Mouse (Mus musculus) thymus, postnatal 14 days (tissue): Measurements from ENCODE around the gene Kng1.

Experiments
- DNase-seq: peaks from one replicate; pipeline ENCODE4 v3.0.0; 2021

Gene Kng1

DNA sequence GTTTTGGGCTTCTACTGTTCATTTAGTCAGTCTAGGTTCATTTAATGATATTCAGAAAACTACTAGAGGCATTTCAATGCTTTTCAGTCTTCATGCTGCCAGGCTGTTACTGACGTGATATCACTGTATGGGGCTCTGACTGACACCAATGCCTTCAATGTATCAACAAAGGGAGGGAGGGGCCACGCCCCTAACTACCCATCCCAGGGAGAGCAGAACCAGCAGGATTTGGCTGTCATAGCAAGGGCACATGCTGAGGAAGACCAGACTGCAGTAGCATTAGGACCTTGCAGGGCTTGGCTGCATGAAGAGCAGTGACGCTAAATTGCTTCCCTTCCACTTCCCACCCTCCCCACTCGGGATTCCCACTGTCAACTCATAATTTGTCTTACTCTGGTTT is 59.5 kb downstream of the Kng1 start:
- no peak for DNase-seq

DNA sequence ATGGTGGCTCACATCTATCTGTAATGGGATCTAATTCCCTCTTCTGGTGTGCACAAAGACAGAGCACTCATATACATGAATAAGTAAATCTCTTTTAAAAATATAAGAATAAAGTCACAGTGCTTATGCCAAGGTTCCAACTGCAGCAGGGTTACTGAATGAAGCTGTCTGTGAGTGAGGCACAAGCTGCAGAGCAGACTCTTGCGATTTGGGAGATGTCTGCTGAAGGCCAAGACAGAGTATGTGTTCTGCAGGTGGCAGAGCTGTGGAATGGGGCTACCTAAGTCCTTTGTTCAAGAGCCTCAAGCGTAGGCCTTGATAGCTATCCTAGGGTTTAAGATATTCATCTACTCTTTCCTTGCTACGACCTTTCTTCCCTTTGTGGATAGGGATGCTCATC is 64.8 kb downstream of the Kng1 start:
- no peak for DNase-seq

DNA sequence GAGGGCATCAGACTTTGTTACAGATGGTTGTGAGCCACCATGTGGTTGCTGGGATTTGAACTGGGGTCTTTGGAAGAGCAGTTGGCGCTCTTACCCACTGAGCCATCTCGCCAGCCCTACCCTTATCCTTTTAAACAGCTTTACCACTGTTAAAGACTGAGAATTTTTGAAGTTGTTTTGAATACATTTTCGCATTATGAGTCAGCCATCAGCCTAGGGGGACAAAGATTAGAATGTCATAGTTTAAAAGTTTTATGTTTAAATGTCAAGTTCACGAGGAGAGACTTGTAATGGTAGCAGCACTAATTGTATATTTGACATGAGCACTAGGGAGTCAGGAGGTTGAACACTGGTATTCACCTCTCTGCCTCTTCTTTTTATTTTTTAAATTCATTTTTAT is 65.4 kb downstream of the Kng1 start:
- DNase-seq: no peak

DNA sequence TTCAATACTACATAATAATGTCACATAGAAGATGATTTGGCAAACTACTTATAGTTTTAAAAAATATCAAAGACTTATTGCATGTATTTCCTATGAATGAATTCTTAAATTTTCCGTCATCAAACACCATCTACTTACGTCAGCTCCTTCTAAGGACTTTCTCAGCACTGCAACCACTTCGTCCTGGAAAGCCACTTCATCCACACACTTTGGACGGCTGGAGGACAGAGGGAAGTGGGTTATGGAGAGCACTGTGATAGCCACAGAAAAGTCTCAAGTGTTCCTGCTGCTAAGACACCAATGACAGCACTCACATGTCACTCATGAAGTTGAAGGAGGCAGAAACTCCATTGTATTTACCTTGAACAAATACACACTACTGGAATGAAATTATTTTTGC is 66.7 kb downstream of the Kng1 start:
- DNase-seq: no peak

DNA sequence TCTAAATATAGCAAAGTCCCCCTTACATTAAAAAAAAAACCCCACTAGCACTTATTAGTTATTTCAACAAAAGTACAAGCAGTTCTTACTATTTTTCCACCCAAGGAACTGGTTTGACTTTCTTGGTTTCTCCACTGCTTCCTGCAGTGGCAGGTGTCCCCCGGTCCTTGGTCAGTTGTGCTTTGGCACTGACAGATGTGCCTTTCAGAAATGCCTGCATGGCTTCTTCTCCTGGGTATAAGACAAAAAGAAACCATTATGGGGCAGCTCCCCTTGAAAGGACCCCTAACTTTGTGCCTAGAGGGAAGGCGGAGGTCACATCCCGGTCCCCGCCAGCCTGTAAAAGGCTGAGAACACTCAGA is 69.6 kb downstream of the Kng1 start:
- DNase-seq: peak; percentile 25

DNA sequence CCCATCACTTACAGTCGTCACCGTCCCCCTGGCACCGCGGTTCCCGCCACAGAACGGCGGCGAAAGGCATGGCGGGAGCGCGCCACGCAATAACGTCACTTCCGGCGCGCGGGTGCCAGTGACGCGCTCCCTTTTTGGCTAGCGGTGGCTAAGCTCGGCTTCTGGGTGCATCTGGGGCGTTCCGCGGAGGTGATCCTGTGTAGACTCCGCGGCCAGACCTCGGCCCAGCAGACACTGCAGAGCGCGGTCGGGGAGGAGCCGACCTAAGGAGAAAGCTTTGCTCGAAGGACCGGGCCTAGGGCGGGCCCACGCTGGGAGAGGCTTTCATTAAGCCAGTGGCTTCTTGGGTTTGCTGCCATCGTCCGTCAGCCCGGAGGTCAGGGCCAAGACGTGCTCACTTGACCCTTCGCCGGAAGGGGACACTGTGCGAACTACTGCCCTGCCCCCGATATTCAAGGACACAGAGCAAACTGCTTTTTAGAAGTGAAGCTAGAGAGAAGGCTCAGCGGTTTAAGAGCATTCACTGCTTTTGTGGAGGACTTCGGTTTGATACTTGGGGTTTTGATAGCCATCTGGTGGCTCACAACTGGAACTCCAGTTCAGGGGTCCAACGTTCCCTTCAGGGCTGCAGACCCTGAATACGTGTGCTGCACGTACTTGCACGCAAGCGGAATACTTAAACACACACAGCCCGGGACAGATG is 70.2 kb downstream of the Kng1 start, which contains the start of gene Rfc4:
TSS of gene Rfc4 (minus strand) at position 65 of the 703 bp plus-strand sequence.
- DNase-seq: peak; percentile 93

DNA sequence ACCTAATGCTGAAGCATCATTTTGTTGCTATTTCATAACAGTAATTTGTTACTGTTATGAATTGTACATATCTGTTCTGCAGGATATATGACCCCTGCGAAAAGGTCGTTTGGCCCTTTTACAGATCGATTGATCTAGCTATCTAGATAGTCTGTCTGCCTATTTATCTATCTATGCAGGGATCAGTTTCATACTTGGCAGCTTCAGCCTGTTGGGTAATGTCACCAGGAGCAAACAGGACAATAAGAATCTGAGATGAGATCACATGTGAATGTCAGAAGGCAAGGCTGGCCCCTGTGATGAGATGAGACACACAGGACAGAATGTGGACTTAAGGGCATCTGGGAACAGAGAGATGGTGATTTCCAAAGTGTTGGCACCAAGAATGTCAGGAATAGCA is 72.6 kb downstream of the Kng1 start:
- no peak for DNase-seq
